Mouse (Mus musculus): ENCODE data around the gene Tmem119. TPM values are rescaled to one million over a fixed set of nuclear protein-coding genes. Genes with fewer than 3 reads are reported as not detected.
A peak's percentile ranks its signal among the peaks of the same experiment; 100 is the strongest.
"Not testable (repeated sequence)": the region's sequence is repeated elsewhere in the genome, so short reads cannot be mapped to it uniquely, and the experiment has no call there.

Gene Tmem119
- total RNA-seq, 2 experiments from 2014 or later = 5.6 to 5.9 TPM

DNA sequence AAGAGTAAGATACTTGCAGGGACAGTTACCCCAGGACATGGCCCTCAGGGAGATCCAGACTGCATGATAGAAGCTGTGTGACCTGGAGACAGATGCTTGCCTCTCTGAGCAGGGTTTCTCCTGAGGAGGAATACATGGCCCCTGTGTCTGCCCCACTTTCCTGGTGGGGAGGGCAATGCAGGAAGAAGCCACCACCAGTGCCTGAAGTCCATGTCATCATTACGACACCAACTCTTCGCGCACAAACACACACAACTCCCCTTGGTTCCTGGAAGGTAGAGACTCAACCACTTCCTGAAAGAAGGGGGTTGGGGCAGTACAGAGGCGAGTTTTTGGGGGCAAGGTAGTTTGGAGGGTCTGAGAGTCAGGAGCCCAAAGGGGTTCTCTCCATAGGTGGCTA is 23.9 kb upstream of the Tmem119 start:
- intact Hi-C loops (cut with DNase I) = no loop called here
- DNase-seq = no peak

DNA sequence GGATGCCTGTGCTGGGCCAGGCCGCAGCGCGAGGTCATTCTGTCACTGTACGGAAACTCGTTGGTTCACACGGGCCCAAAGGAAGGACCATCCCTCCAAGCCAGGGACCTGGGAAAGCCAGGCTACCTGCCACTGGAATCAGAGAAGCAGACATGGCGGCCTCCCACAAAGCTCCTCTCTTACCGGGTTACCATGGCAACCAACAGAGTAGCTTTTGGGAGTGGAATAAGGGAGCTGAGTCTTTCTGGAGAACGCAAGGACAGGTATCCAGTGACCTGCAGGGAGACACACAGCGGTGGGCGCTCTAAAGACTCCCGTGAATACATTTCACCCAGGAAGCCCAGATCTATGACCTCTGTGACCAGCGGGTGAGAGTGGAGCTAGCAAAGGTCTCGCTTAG is 18.3 kb upstream of the Tmem119 start:
- intact Hi-C loops (cut with DNase I) = loop anchor here (5.0 kb wide), 1 partner anchor 346 kb away; no protein-coding TSS in a partner anchor

GRCm38 (mm10) chr5:113815638-113816152 is 15.4 kb upstream of the Tmem119 start:
- intact Hi-C loops (cut with DNase I) = loop anchor here (1.0 to 5.0 kb wide), 3 partner anchors 42 to 449 kb away; no protein-coding TSS in a partner anchor
- peak; percentile 71 to 83 for DNase-seq

More for the DNA sequence above, 18.3 kb upstream of the Tmem119 start:
- no peak for DNase-seq

GRCm38 (mm10) chr5:113815041-113815389 is 14.7 kb upstream of the Tmem119 start:
- no peak for DNase-seq
- intact Hi-C loops (cut with DNase I) = loop anchor here (1.0 to 5.0 kb wide), 3 partner anchors 42 to 448 kb away; no protein-coding TSS in a partner anchor

DNA sequence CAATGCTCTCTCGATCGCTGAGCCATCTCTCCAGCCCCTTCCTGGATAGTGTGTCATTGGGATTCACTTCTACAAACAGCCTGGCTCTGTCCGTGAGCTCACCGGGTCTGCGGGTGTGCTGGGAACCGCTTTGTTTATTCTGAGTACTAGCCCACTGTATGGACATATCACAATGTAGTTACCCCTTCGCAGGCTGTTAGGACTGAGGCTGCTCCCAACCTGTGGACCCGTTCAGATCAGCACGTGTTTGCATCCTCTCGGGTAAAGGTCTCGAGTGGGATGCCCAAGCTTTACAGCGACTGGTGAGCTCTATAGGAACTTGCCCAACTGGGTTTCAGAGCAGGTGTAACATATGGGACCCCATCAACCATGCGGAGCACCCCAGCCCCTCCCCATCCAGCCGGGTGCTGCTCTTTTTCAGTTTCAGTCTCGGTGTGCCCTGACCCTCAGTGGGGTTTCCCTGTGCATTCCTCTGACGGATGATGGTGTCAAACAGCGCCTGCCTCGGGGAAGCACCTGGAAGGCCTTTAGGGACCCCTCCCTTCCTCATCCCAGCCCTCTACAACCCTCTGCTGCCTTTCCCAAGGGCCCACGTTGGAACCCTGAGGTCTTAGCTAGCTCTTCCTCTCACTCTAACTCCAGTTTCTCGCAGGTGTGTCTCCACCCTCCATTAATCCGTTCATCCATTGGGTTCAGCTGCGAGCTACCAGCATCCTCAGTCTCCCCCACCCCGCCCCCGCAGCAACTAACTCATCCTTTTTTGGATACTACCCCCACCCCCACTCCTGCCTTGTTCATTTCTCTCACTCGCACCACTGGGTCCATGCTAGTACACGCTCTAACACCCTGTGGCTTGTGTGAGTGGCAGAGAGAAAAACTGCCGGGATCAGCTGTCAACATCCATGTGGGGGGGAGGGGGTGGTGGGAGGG is 14.1 kb upstream of the Tmem119 start:
- intact Hi-C loops (cut with DNase I) = loop anchor here (1.0 to 5.0 kb wide), 3 partner anchors 41 to 448 kb away; no protein-coding TSS in a partner anchor
- no peak for DNase-seq

- intact Hi-C loops (cut with DNase I) = loop anchor here (2.0 kb wide), 1 partner anchor 447 kb away; no protein-coding TSS in a partner anchor
- DNase-seq = no peak
Measured at GRCm38 (mm10) chr5:113813608-113814007, 13.3 kb upstream of the Tmem119 start.

DNA sequence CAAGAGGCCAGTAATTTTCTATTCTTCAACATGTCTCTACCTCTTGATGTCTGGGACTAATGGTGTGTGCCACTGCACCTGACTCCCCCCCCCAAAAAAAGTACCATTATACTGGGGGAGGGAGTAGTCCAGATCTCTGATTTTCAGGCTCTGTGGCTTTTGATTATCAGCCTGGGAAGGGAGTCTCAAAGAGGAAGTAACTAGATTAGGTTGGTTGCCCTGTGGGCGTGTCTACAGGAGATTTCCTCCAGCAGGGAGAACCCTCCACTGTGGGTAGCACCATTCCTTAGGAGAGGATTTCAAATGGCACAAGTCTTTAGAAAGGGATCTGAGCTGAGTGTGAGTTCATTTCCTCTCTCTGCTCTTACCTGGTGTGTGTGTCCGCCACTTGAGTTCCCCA is 12.3 kb upstream of the Tmem119 start:
- intact Hi-C loops (cut with DNase I) = no loop called here
- no peak for DNase-seq

- peak; percentile 27 to 41 for DNase-seq
Measured at GRCm38 (mm10) chr5:113811824-113812420, 11.6 kb upstream of the Tmem119 start.

GRCm38 (mm10) chr5:113810111-113810510 is 9.8 kb upstream of the Tmem119 start:
- no peak for DNase-seq
- intact Hi-C loops (cut with DNase I) = no loop called here

More at GRCm38 (mm10) chr5:113811824-113812420, 11.6 kb upstream of the Tmem119 start:
- intact Hi-C loops (cut with DNase I) = not testable (repeated sequence)

DNA sequence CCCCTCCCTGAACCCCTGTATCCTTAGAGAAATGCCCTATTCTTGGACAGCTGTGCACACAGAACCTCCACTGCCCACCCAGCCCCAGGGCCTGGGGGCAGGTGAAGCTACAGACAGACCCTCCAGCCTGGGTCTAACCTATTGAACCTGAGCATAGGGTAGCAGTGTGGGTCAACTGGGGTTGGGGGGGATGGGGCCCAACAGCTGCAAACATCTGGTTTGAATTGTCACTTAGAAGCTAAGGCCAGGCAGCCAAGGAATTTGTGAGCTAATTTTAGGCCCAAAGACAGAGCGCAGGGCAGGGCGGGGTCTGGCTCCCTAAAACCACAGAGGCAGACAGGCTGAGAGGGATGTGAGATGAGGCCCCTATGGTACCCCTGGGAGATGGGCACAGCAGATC is 7.9 kb upstream of the Tmem119 start:
- intact Hi-C loops (cut with DNase I) = no loop called here
- DNase-seq = no peak

GRCm38 (mm10) chr5:113807712-113808111 is 7.4 kb upstream of the Tmem119 start:
- no peak for DNase-seq
- intact Hi-C loops (cut with DNase I) = no loop called here

GRCm38 (mm10) chr5:113806414-113806813 is 6.1 kb upstream of the Tmem119 start:
- DNase-seq = no peak
- intact Hi-C loops (cut with DNase I) = no loop called here

- DNase-seq = no peak
- intact Hi-C loops (cut with DNase I) = no loop called here
Measured at GRCm38 (mm10) chr5:113805301-113805700, 5.0 kb upstream of the Tmem119 start.

- intact Hi-C loops (cut with DNase I) = no loop called here
- DNase-seq = no peak
Measured at GRCm38 (mm10) chr5:113804395-113804966, 4.2 kb upstream of the Tmem119 start.

DNA sequence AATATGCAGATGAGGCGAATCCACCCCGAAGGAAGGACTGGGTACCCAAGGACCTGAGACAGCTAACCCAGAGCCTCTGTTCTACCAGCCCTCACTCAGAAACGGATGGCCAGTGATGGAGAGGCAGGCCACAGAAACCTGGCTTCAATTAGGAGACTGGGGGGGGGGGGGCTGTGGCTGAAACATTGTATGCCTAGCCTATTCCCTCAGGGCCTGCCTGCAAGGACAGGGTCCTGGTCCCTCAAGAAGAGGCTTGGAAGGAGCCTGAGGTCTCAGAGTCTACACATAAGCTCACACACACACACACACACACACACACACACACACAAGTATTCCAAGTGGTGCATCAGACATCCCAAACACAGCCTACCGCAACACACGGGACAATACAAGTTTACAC is 625 bp downstream of the Tmem119 start:
- intact Hi-C loops (cut with DNase I) = no loop called here
- DNase-seq = no peak

DNA sequence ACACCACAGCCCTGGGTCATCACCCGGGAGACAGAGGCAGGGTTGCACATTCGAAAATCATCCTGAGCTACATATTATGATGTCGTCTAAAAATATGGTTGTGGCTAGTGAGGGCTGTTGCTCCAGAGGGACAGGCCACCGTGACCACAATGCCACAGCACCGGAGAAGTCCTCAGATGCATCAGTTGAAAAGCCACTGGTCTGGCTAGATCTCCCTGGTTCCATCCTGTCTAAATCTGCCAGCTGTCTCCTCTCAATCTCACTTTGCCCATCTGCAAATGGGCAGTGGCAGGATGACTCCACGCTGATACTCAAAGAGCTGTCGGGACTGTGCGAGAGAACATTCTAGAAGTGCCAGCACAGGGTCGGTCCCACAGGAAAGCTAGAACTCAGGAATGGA is 1.8 kb downstream of the Tmem119 start:
- DNase-seq = no peak
- intact Hi-C loops (cut with DNase I) = no loop called here

GRCm38 (mm10) chr5:113797149-113797882 is 3.0 kb downstream of the Tmem119 start:
- intact Hi-C loops (cut with DNase I) = no loop called here
- DNase-seq = no peak

DNA sequence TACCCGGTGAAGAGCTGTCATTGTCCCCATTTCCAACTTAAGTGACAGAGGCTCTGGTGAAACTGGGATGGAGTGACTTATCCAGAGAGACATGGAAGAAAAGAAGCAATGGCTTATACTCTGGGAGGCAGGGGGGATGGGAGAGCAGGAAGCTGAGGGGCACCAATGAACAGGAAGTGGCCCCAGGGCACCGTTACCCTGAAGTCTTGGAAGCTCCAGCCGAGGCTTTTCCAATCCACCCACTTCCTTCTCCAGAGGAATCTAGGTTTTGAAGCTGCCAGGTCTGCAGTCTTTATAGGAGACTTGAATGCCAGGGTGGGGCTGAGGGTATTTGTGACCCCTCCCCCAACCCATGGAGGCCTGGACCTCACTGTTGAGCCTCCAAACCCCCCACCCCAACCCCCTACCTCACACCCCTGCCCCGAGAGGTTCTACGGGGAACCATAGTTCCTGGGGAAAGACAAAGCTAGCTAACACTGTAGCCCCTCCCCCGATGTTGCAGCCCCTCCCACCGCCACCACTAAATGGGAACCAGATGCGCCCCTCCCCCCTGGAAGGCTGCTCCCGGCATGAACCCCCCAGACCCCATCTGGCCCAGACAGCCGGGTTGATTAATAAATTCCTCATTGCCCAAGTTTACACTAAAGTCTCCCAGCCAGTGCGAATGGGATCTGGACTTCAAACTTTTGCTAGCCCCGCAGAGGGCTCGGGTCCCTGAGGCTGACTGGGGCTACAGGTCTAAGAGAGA is 3.7 kb downstream of the Tmem119 start:
- intact Hi-C loops (cut with DNase I) = no loop called here
- no peak for DNase-seq

DNA sequence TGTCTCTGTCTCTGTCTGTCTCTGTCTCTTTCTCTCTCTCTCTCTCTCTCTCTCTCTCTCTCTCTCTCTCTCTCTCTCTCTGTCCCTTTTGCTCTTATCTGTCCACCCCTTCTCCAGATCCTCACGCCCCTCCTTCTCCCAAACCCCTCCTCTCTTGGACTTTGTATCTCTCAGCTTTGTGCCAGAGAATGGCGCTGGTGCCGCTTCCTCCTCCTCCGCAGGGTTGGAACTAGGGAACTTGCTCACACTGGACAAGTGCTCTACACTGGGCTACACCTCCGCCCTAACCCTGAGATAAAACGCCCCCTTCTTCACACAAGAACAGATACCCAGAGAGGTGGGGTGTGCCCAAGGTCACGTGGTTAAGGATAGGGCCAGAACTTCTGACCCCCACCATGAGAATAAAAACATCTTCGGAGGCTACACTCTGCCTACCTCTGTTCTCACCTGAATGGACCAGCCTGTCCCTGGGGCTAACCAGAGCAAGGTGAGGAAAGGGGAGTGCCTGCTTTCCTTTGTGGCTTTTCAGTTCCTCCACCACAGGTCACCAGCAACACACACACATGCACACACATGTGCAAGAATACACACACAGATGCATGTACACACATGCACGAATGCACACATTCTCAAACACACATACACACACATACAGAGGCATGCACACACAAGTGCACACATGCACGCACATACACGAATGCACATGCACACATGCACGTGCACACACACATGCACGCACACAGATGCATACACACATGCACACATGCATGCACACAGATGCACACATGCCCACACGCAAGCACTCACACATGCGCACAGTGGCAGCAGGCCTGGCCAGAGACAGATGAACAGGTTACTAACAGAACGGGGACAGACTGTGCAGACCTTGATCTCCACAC is 8.9 kb downstream of the Tmem119 start:
- intact Hi-C loops (cut with DNase I) = no loop called here
- DNase-seq = no peak
